Mouse (Mus musculus) MEL (cell line): Measurements from ENCODE around the gene Dgkh. TPM values are rescaled to one million over a fixed set of nuclear protein-coding genes. Genes with fewer than 3 reads are reported as not detected.

Source experiments
- DNase-seq: peaks from one replicate; pipeline ENCODE4 v3.0.0; 2011; ENCODE audit warnings: low read depth, low spot score
- H3K27ac ChIP-seq: 2 replicates; pipeline ENCODE4 v1.5.1; 2012; ENCODE audit warnings: low read depth, mild to moderate bottlenecking, control low read depth, low read length, moderate library complexity; ENCODE audit not compliant: control insufficient read depth
- H3K27me3 ChIP-seq, 2 experiments: fragments of 150-350 bp in 1 of 2; sonication (generic) in 1 of 2; 2 replicates each; pipeline ENCODE4 v1.6.1; 2012; ENCODE audit warnings: low read length in 2 of 2, mild to moderate bottlenecking in 2 of 2, improper control_type of control experiment in 1 of 2, moderate library complexity in 1 of 2; ENCODE audit not compliant: insufficient read depth in 2 of 2, control insufficient read depth in 1 of 2
- H3K36me3 ChIP-seq, 2 experiments: 2 replicates each; pipeline ENCODE4 v1.6.1; 2012 to 2014; ENCODE audit warnings: low read length in 2 of 2, improper control_type of control experiment in 1 of 2, inconsistent platforms in 1 of 2, mild to moderate bottlenecking in 1 of 2; ENCODE audit not compliant: insufficient read depth in 2 of 2, control insufficient read depth in 1 of 2
- H3K4me1 ChIP-seq, 2 experiments: fragments of 150-350 bp in 1 of 2; sonication (generic) in 1 of 2; 2 replicates each; pipeline ENCODE4 v1.6.1; 2012; ENCODE audit warnings: low read length in 2 of 2, improper control_type of control experiment in 1 of 2, mild to moderate bottlenecking in 1 of 2; ENCODE audit not compliant: insufficient read depth in 2 of 2, control insufficient read depth in 1 of 2
- H3K4me3 ChIP-seq, 2 experiments: fragments of 150-350 bp in 1 of 2; sonication (generic) in 1 of 2; 2 replicates each; pipeline ENCODE4 v1.5.1; 2012; ENCODE audit warnings: low read depth in 2 of 2, low read length in 2 of 2, mild to moderate bottlenecking in 2 of 2, moderate library complexity in 2 of 2, control low read depth in 1 of 2, improper control_type of control experiment in 1 of 2; ENCODE audit not compliant: control insufficient read depth in 1 of 2, insufficient read depth in 1 of 2
- H3K79me2 ChIP-seq: 2 replicates; pipeline ENCODE4 v1.6.1; 2012; ENCODE audit warnings: mild to moderate bottlenecking, low read length, moderate library complexity; ENCODE audit not compliant: control insufficient read depth, poor library complexity, insufficient read depth
- H3K9ac ChIP-seq: 2 replicates; pipeline ENCODE4 v1.6.1; 2012; ENCODE audit warnings: low read depth, mild to moderate bottlenecking, control low read depth, low read length, moderate library complexity; ENCODE audit not compliant: control insufficient read depth, poor library complexity, severe bottlenecking
- H3K9me3 ChIP-seq: fragments of 150-350 bp; sonication (generic); replicated peaks from 2 replicates; pipeline ENCODE4 v1.6.1; 2012; ENCODE audit warnings: mild to moderate bottlenecking, low read length, improper control_type of control experiment, moderate library complexity; ENCODE audit not compliant: insufficient read depth
- BHLHE40 ChIP-seq: IDR thresholded peaks from 2 replicates; pipeline ENCODE4 v1.6.1; 2012; ENCODE audit warnings: low read depth, mild to moderate bottlenecking, inconsistent platforms, low read length, improper control_type of control experiment, borderline replicate concordance
- CHD2 ChIP-seq: IDR thresholded peaks from 2 replicates; pipeline ENCODE4 v1.6.1; 2011; ENCODE audit warnings: low read length, improper control_type of control experiment
- GATA1 ChIP-seq: IDR thresholded peaks from 2 replicates; pipeline ENCODE4 v1.6.1; 2011; ENCODE audit warnings: low read depth, low read length, improper control_type of control experiment
- HCFC1 ChIP-seq: IDR thresholded peaks from 2 replicates; pipeline ENCODE4 v1.6.1; 2012; ENCODE audit warnings: low read depth, mild to moderate bottlenecking, inconsistent platforms, low read length, improper control_type of control experiment, moderate library complexity
- MAFK ChIP-seq: IDR thresholded peaks from 2 replicates; pipeline ENCODE4 v1.6.1; 2011; ENCODE audit warnings: low read depth, mild to moderate bottlenecking, low read length, improper control_type of control experiment, borderline replicate concordance
- MAX ChIP-seq: IDR thresholded peaks from 2 replicates; pipeline ENCODE4 v1.6.1; 2011; ENCODE audit warnings: low read length, improper control_type of control experiment
- MAZ ChIP-seq: IDR thresholded peaks from 2 replicates; pipeline ENCODE4 v1.6.1; 2012; ENCODE audit warnings: low read depth, mild to moderate bottlenecking, inconsistent platforms, low read length, improper control_type of control experiment
- MEF2A ChIP-seq: IDR thresholded peaks from 2 replicates; pipeline ENCODE4 v1.6.1; 2014; ENCODE audit warnings: low read depth, mild to moderate bottlenecking, inconsistent platforms, low read length, improper control_type of control experiment; ENCODE audit not compliant: poor library complexity, insufficient replicate concordance, severe bottlenecking; ENCODE audit errors: extremely low read depth
- MXI1 ChIP-seq: IDR thresholded peaks from 2 replicates; pipeline ENCODE4 v1.6.1; 2011; ENCODE audit warnings: mild to moderate bottlenecking, low read depth, low read length, improper control_type of control experiment
- MYC ChIP-seq: IDR thresholded peaks from 2 replicates; pipeline ENCODE4 v1.6.1; 2011; ENCODE audit warnings: low read depth, mild to moderate bottlenecking, low read length, improper control_type of control experiment, moderate library complexity
- NELFE ChIP-seq: IDR thresholded peaks from 2 replicates; pipeline ENCODE4 v1.6.1; 2011; ENCODE audit warnings: low read depth, low read length, improper control_type of control experiment
- POLR2AphosphoS2 ChIP-seq: IDR thresholded peaks from 2 replicates; pipeline ENCODE4 v1.6.1; 2011; ENCODE audit warnings: low read length, improper control_type of control experiment
- POLR2AphosphoS5 ChIP-seq: IDR thresholded peaks from 2 replicates; pipeline ENCODE4 v1.6.1; 2012; ENCODE audit warnings: low read depth, borderline replicate concordance, mild to moderate bottlenecking, inconsistent platforms, low read length, moderate library complexity, mixed read lengths
- SMC3 ChIP-seq: IDR thresholded peaks from 2 replicates; pipeline ENCODE4 v1.6.1; 2011; ENCODE audit warnings: low read depth, low read length, improper control_type of control experiment
- TAL1 ChIP-seq: IDR thresholded peaks from 2 replicates; pipeline ENCODE4 v1.6.1; 2012; ENCODE audit warnings: mild to moderate bottlenecking, inconsistent platforms, low read length, moderate library complexity, mixed read lengths
- USF1 ChIP-seq: IDR thresholded peaks from 2 replicates; pipeline ENCODE4 v1.6.1; 2014; ENCODE audit warnings: low read depth, mild to moderate bottlenecking, inconsistent platforms, low read length, improper control_type of control experiment, moderate library complexity
- ZC3H11A ChIP-seq: IDR thresholded peaks from 2 replicates; pipeline ENCODE4 v1.6.1; 2012; ENCODE audit warnings: low read depth, mild to moderate bottlenecking, inconsistent platforms, low read length, improper control_type of control experiment
- polyA plus RNA-seq, 2 experiments: library from polyadenylated mRNA; stranded (reverse) in 1 of 2; unstranded in 1 of 2; fragments of >175 nt in 1 of 2; fragments of >200 nt in 1 of 2; gene quantifications; 2 replicates each; pipeline versions ENCODE4 v1.2.1 to v1.2.4; 2012; ENCODE audit warnings: low replicate concordance in 2 of 2, low read depth in 1 of 2; ENCODE audit not compliant: insufficient read length in 2 of 2, insufficient read depth in 1 of 2, missing spikeins in 1 of 2
- total RNA-seq: library from RNA; depleted of rRNA; stranded (reverse); fragments of 300-350 nt; gene quantifications from 2 replicates; pipeline ENCODE4 v1.2.3, GENCODE M21; 2012

The Dgkh gene
- total and polyA plus RNA-seq, 3 experiments = under 0.01 TPM; not detected in 2

DNA sequence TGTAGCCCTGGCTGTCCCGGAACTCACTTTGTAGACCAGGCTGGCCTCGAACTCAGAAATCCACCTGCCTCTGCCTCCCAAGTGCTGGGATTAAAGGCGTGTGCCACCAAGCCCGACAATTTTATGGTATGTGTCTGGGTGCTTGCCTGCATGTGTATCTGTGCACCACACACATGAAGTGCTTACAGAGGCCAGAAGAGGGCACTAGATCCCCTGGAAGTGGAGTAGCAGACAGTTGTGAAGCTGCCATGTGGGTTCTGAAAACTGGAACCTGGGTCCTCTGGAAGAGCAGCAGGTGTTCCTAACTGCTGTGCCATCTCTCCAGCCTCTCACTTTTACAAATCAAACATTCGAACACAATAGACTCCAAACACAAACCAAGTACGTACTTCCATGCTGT, 178.9 kb downstream of the Dgkh start:
- H3K9ac ChIP-seq = no peak overlapping the region
- H3K27ac ChIP-seq = no peak overlapping the region
- no peaks in the 10 kb centered on the region for H3K36me3 ChIP-seq
- no peaks in the 10 kb centered on the region for H3K79me2 ChIP-seq
- DNase-seq = no peak
- no peak overlapping the region for H3K4me3 ChIP-seq
- H3K27me3 ChIP-seq = no peaks in the 10 kb centered on the region
- TF ChIP-seq NELFE (no peak), GATA1 (no peak), USF1 (no peak), POLR2AphosphoS2 (no peak), HCFC1 (no peak), MAZ (no peak), TAL1 (no peak), CHD2 (no peak), MYC (no peak), ZC3H11A (no peak), MAFK (no peak), MAX (no peak), POLR2AphosphoS5 (no peak), MXI1 (no peak)
- H3K4me1 ChIP-seq = no peaks in the 10 kb centered on the region
- no peaks in the 10 kb centered on the region for H3K9me3 ChIP-seq

DNA sequence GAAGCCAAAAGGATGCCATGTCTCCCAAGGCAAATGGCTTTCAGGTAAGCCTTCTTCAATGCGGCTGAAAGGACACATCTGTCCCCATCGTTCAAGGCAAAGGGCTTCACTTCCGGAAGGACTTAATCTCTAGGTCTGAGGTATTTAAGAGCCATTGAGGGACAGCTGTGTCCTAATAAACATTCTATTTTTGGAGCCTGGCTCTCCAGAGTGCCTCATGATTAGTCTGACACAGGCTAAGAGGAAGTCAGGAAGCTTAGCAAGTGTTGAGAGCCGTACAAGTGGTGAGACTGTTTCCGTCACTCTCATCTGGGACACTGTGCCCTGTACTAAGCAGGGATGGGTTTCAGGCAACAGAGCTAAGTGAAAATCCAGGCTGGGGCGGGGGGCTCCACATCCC, 183.8 kb downstream of the Dgkh start:
- H3K36me3 ChIP-seq = no peaks in the 10 kb centered on the region
- no peak for DNase-seq
- no peaks in the 10 kb centered on the region for H3K27me3 ChIP-seq
- TF ChIP-seq NELFE = no peak
- TF ChIP-seq TAL1 = no peak
- TF ChIP-seq SMC3 = no peak
- TF ChIP-seq MEF2A = no peak
- TF ChIP-seq, all 39 proteins: peak for 0
- Histone ChIP-seq H3K9me3 (no peaks in the 10 kb centered on the region), H3K9ac (no peak overlapping the region), H3K4me1 (no peaks in the 10 kb centered on the region), H3K4me3 (no peak overlapping the region), H3K79me2 (no peaks in the 10 kb centered on the region), H3K27ac (no peak overlapping the region)

DNA sequence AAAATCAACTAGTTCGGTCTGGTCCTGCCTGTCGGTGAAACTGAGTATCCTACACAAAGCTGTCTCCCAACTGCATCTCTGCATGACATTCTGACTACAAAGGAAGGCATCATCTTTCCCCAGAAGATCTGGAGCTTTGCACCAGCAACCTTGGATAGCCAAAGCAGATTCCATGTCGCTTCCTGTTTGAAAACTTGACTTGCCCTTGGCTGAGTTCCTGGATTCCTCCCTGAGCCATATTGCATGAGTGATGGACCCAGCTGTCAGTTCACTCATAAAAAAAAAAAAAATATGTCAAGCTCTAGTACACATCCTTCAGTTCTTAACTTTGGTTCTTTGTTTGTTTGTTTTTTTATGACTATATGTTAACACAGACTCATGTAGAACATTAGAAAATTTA, 191.3 kb downstream of the Dgkh start:
- no peak overlapping the region for H3K27ac ChIP-seq
- no peaks in the 10 kb centered on the region for H3K9me3 ChIP-seq
- no peaks in the 10 kb centered on the region for H3K27me3 ChIP-seq
- H3K79me2 ChIP-seq = peaks cover 3% of the 10 kb centered on the region
- DNase-seq = no peak
- peaks cover 0 to 8% of the 10 kb centered on the region in 2 experiments; a peak in 1 of 4 replicates for H3K4me1 ChIP-seq
- no peak overlapping the region for H3K4me3 ChIP-seq
- peaks cover 0 to 5% of the 10 kb centered on the region in 2 experiments; a peak in 2 of 4 replicates for H3K36me3 ChIP-seq
- no peak overlapping the region for H3K9ac ChIP-seq
- TF ChIP-seq CHD2 (no peak), MAFK (no peak), ZC3H11A (no peak), BHLHE40 (no peak)
